ENCODE assay signal across 8 mouse cellular contexts in genomic region chr9:75409031-75409851, GRCm38 (mm10). TPM values are rescaled to one million over a fixed set of nuclear protein-coding genes. Genes with fewer than 3 reads are reported as not detected.
DNase-seq lines count a peak whose midpoint lies in the region; ATAC-seq lines count a peak whose summit lies in the region.

No protein-coding gene starts in this region.

- under 1% methylated on average over 61 of the region's 90 CpGs for WGBS in intestine, embryonic 14.5 days
- under 1% methylated on average over 84 of the region's 90 CpGs for WGBS in midbrain, embryonic 10.5 days

- H3K36me3 ChIP-seq in intestine, embryonic 14.5 days (ENCODE audit: control insufficient read depth, insufficient read depth, low read length): no peaks in the 10 kb centered on the region
- H3K36me3 ChIP-seq in midbrain, embryonic 10.5 days: peaks cover 7% of the 10 kb centered on the region; the same call in 1 of the 2 replicates

- ATAC-seq in intestine, embryonic 14.5 days (replicated peaks; ENCODE audit: low FRiP score, low TSS enrichment, low read depth): peak; percentile 89

- peak overlapping the region; percentile 68 for H3K4me2 ChIP-seq in intestine, embryonic 14.5 days (ENCODE audit: low read length)

- DNase-seq in adrenal gland, adult 2 months: peak; percentile 91
- peak; percentile 78 for DNase-seq in embryo, embryonic 9.5 days (ENCODE audit: extremely low spot score)
- peak; percentile 81 for DNase-seq in gastrocnemius, postnatal 25 days
- peak; percentile 88 for DNase-seq in intestine, embryonic 14.5 days (ENCODE audit: low spot score)
- peak; percentile 71 for DNase-seq in left cerebral cortex, postnatal 4 days
- DNase-seq in midbrain, embryonic 10.5 days (ENCODE audit: low spot score): peak; percentile 78
- DNase-seq in right cerebral cortex, postnatal 36 days (ENCODE audit: low spot score in 2 of 2): peak; percentile 39 to 40
- DNase-seq in urinary bladder, postnatal 4 days (ENCODE audit: low spot score in 2 of 2): peak; percentile 72 to 77

- intact Hi-C loops in left cerebral cortex, postnatal 4 days (cut with DNase I): no loop called here

- no peaks in the 10 kb centered on the region for H3K27me3 ChIP-seq in intestine, embryonic 14.5 days (replicated peaks; ENCODE audit: control insufficient read depth, insufficient read depth, low read length)
- H3K27me3 ChIP-seq in midbrain, embryonic 10.5 days (ENCODE audit: low read depth, poor library complexity, severe bottlenecking): no peaks in the 10 kb centered on the region; the same call in 1 of the 2 replicates

- H3K4me1 ChIP-seq in intestine, embryonic 14.5 days (replicated peaks; ENCODE audit: control insufficient read depth, insufficient read depth, low read length): peaks cover 24% of the 10 kb centered on the region; the same call in 1 of the 2 replicates
- H3K4me1 ChIP-seq in midbrain, embryonic 10.5 days: peaks cover 62% of the 10 kb centered on the region

- H3K9ac ChIP-seq in intestine, embryonic 14.5 days (ENCODE audit: low read length): peak overlapping the region; percentile 90

- peak overlapping the region; percentile 99 for H3K27ac ChIP-seq in intestine, embryonic 14.5 days (ENCODE audit: low read depth)
- H3K27ac ChIP-seq in midbrain, embryonic 10.5 days (replicated peaks): peak overlapping the region; percentile 100

- H3K4me3 ChIP-seq in intestine, embryonic 14.5 days (ENCODE audit: low read depth, low read length): peak overlapping the region; percentile 90
- peak overlapping the region; percentile 92 for H3K4me3 ChIP-seq in midbrain, embryonic 10.5 days

- H3K9me3 ChIP-seq in intestine, embryonic 14.5 days (ENCODE audit: control insufficient read depth, low read length): no peaks in the 10 kb centered on the region
- H3K9me3 ChIP-seq in midbrain, embryonic 10.5 days (replicated peaks): no peaks in the 10 kb centered on the region

RNA-seq across cellular contexts. Expression of gene Mapk6, which starts 0.6 kb away (rescaled TPM):
- total RNA-seq in adrenal gland, adult 2 months (2021): 10 to 100 TPM; 36.2 to 39.0 TPM
- polyA plus RNA-seq in adrenal gland, adult 2 months (2012; rRNA removed): 8.5 and 11.7 TPM in 2 replicates
- total RNA-seq in gastrocnemius, postnatal 25 days (2021): 10 to 100 TPM; 25.9 to 30.0 TPM
- polyA plus RNA-seq in intestine, embryonic 14.5 days (2014; fragmentation: Nextera tagmentation; extraction: Ambion mirVana): 66.3 and 73.1 TPM in 2 replicates
- 100 to 1,000 TPM; 108 to 111 TPM for total RNA-seq in left cerebral cortex, postnatal 4 days (2021)
- polyA plus RNA-seq in midbrain, embryonic 10.5 days (2016; fragmentation: Nextera tagmentation; extraction: Ambion mirVana): 138 and 156 TPM in 2 replicates

RNA-seq across cellular contexts. Expression of gene Leo1, which starts 32.1 kb away (rescaled TPM):
- 10 to 100 TPM; 21.8 to 31.7 TPM for total RNA-seq in adrenal gland, adult 2 months (2021)
- 1.4 and 1.5 TPM in 2 replicates for polyA plus RNA-seq in adrenal gland, adult 2 months (2012; rRNA removed)
- 10 to 100 TPM; 12.3 to 21.3 TPM for total RNA-seq in gastrocnemius, postnatal 25 days (2021)
- polyA plus RNA-seq in intestine, embryonic 14.5 days (2014; fragmentation: Nextera tagmentation; extraction: Ambion mirVana): 35.1 and 35.3 TPM in 2 replicates
- 10 to 100 TPM; 36.9 to 38.3 TPM for total RNA-seq in left cerebral cortex, postnatal 4 days (2021)
- polyA plus RNA-seq in midbrain, embryonic 10.5 days (2016; fragmentation: Nextera tagmentation; extraction: Ambion mirVana): 49.4 and 52.3 TPM in 2 replicates

Comparison
In these comparisons a context has a peak if more than half of its experiments do, and no peak if none do; other contexts are left out.
1. Peak in every context shown above with its lines: DNase-seq, ATAC-seq, H3K4me3 ChIP-seq and H3K27ac ChIP-seq.
2. DNase-seq: peak in every context shown above with its lines; median percentile 91 in adrenal gland, adult 2 months; 88 in intestine, embryonic 14.5 days; 81 in gastrocnemius, postnatal 25 days; 78 in embryo, embryonic 9.5 days; 78 in midbrain, embryonic 10.5 days; 74 in urinary bladder, postnatal 4 days; 71 in left cerebral cortex, postnatal 4 days; 40 in right cerebral cortex, postnatal 36 days.